8 mouse cellular contexts compared by ENCODE assay signal in the genomic region with DNA sequence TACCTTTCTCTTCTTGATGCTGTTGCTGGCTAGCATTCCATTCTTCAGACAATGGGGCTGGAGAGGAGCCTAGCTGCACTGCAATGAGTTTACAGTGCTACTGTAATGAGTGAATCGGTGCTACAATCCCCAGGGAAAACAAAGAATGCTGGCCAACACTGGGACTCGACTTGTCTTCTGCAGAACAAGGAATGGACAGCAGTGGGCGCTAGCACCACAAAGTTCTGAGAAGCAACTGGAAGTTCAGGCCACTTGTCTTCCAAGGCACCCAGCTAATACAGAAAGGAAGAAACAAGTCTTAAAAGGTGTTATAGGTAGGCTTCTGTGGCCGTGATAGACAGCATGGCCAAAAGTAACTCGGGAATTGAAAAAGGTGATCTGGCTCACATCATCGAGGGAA. TPM values are rescaled to one million over a fixed set of nuclear protein-coding genes. Genes with fewer than 3 reads are reported as not detected.
DNase-seq lines count a peak whose midpoint lies in the region; ATAC-seq and TF ChIP-seq lines count a peak whose summit lies in the region.

No protein-coding gene starts in this region.

- no peak overlapping the region for H3K4me2 ChIP-seq in stomach, postnatal 0 days (replicated peaks; ENCODE audit: low read depth)

- no peak overlapping the region for H3K9ac ChIP-seq in stomach, postnatal 0 days (ENCODE audit: low read length)

- no peak for TF ChIP-seq POLR2A in lung, adult 2 months (IDR thresholded peaks at IDR 0.05; ENCODE audit: borderline replicate concordance, extremely low read depth, low read depth, low read length)

- no peaks in the 10 kb centered on the region for H3K36me3 ChIP-seq in stomach, postnatal 0 days (ENCODE audit: control insufficient read depth, insufficient read depth, low read length)

- H3K27ac ChIP-seq in stomach, postnatal 0 days (replicated peaks) = no peak overlapping the region

- no peak for ATAC-seq in stomach, postnatal 0 days (ENCODE audit: low FRiP score, low TSS enrichment)

- peak; percentile 11 to 45 for DNase-seq in urinary bladder, adult 18-20 months (ENCODE audit: low spot score in 2 of 2)
- DNase-seq in urinary bladder, postnatal 10 days (ENCODE audit: low spot score) = no peak
- DNase-seq in c-Kit-negative CD71-positive TER-119-positive erythroid progenitor cells, embryonic 14.5 days (ENCODE audit: low read depth, low spot score) = peak; percentile 19
- peak; percentile 40 to 88 for DNase-seq in frontal cortex, adult 2 months (ENCODE audit: extremely low spot score in 1 of 2, low spot score in 1 of 2)
- DNase-seq in large intestine, adult 2 months (ENCODE audit: low read depth, low spot score) = peak; percentile 18
- DNase-seq in lung, adult 2 months = peak; percentile 69
- peak; percentile 78 for DNase-seq in stomach, postnatal 0 days (ENCODE audit: low spot score)
- no peak for DNase-seq in B cell, adult 2 months

- TF ChIP-seq CTCF in lung, adult 2 months (IDR thresholded peaks at IDR 0.05; ENCODE audit: insufficient read depth, low read length) = peak; percentile 92
- TF ChIP-seq CTCF in stomach, postnatal 0 days (IDR thresholded peaks at IDR 0.05; ENCODE audit: low read depth) = peak; percentile 92

- no peaks in the 10 kb centered on the region for H3K27me3 ChIP-seq in stomach, postnatal 0 days (ENCODE audit: control insufficient read depth, insufficient read depth, low read length)

- no peak overlapping the region for H3K4me3 ChIP-seq in lung, adult 2 months (replicated peaks; ENCODE audit: extremely low read depth, low read depth, low read length)
- H3K4me3 ChIP-seq in stomach, postnatal 0 days (ENCODE audit: low read depth, low read length) = no peak overlapping the region

- H3K9me3 ChIP-seq in stomach, postnatal 0 days (ENCODE audit: control insufficient read depth, low read length) = no peaks in the 10 kb centered on the region

- WGBS in large intestine, adult 2 months = 36% methylated on average over 6 of the region's 6 CpGs
- WGBS in lung, adult 2 months = 34% methylated on average over 6 of the region's 6 CpGs
- 41% methylated on average over 6 of the region's 6 CpGs for WGBS in stomach, postnatal 0 days

- no peaks in the 10 kb centered on the region for H3K4me1 ChIP-seq in lung, adult 2 months (ENCODE audit: control insufficient read depth, insufficient read depth, low read length)
- H3K4me1 ChIP-seq in stomach, postnatal 0 days (replicated peaks; ENCODE audit: control insufficient read depth, insufficient read depth) = no peaks in the 10 kb centered on the region

- no peak for TF ChIP-seq EP300 in stomach, postnatal 0 days (optimal IDR thresholded peaks at IDR 0.05)

RNA-seq across cellular contexts. Expression of a gene that starts 53.4 kb away (rescaled TPM):
- 45.7 and 51.9 TPM in 2 replicates for polyA plus RNA-seq in frontal cortex, adult 2 months (2012; rRNA removed)
- 3.6 and 6.1 TPM in 2 replicates for polyA plus RNA-seq in large intestine, adult 2 months (2012; rRNA removed)
- 1.3 and 1.6 TPM in 2 replicates for polyA plus RNA-seq in lung, adult 2 months (2012; rRNA removed)
- 9.1 and 13.3 TPM in 2 replicates for polyA plus RNA-seq in stomach, postnatal 0 days (2015; fragmentation: Nextera tagmentation; extraction: Ambion mirVana)

Comparison
In these comparisons a context has a peak if more than half of its experiments do, and no peak if none do; other contexts are left out.
1. DNase-seq: peak in urinary bladder, adult 18-20 months (2 of 2), c-Kit-negative CD71-positive TER-119-positive erythroid progenitor cells, embryonic 14.5 days (single experiment), frontal cortex, adult 2 months (2 of 2), large intestine, adult 2 months (single experiment), lung, adult 2 months (single experiment) and stomach, postnatal 0 days (single experiment); none in urinary bladder, postnatal 10 days (single experiment) and B cell, adult 2 months (0 of 2).